Mouse (Mus musculus): ENCODE data around the gene Cog7. TPM values are rescaled to one million over a fixed set of nuclear protein-coding genes. Genes with fewer than 3 reads are reported as not detected.

Gene Cog7
- polyA plus RNA-seq, 1 experiment from 2014 or later = 16.0 TPM

GRCm38 (mm10) chr7:121995961-121996360 is 14.4 kb upstream of the Cog7 start:
- no peak for ATAC-seq (replicated peaks; ENCODE audit: insufficient number of reproducible peaks, insufficient read depth, low FRiP score, low read depth)
- Histone ChIP-seq H3K27me3 (no peaks in the 10 kb centered on the region), H3K36me3 (peaks cover 93% of the 10 kb centered on the region), H3K9me3 (replicated peaks) (no peaks in the 10 kb centered on the region), H3K27ac (no peak overlapping the region), H3K4me2 (no peak overlapping the region), H3K9ac (no peak overlapping the region), H3K4me1 (replicated peaks) (no peaks in the 10 kb centered on the region), H3K4me3 (no peak overlapping the region)
- WGBS = 84% methylated on average over 5 of the region's 5 CpGs

GRCm38 (mm10) chr7:121975031-121975430 is 6.5 kb downstream of the Cog7 start:
- H3K27ac ChIP-seq = no peak overlapping the region
- ATAC-seq (replicated peaks; ENCODE audit: insufficient number of reproducible peaks, insufficient read depth, low FRiP score, low read depth) = no peak
- no peaks in the 10 kb centered on the region for H3K27me3 ChIP-seq
- peaks cover 7% of the 10 kb centered on the region for H3K36me3 ChIP-seq
- no peaks in the 10 kb centered on the region for H3K9me3 ChIP-seq (replicated peaks)
- H3K4me2 ChIP-seq = no peak overlapping the region
- no peak overlapping the region for H3K4me3 ChIP-seq
- WGBS = 60% methylated on average over 4 of the region's 4 CpGs
- H3K9ac ChIP-seq = no peak overlapping the region
- no peaks in the 10 kb centered on the region for H3K4me1 ChIP-seq (replicated peaks)

- Histone ChIP-seq H3K27me3 (no peaks in the 10 kb centered on the region), H3K4me3 (no peak overlapping the region), H3K9me3 (replicated peaks) (no peaks in the 10 kb centered on the region), H3K27ac (no peak overlapping the region), H3K9ac (no peak overlapping the region), H3K36me3 (peaks cover 8% of the 10 kb centered on the region; the same call in 1 of the 2 replicates), H3K4me2 (no peak overlapping the region), H3K4me1 (replicated peaks) (no peaks in the 10 kb centered on the region)
- ATAC-seq (replicated peaks; ENCODE audit: insufficient number of reproducible peaks, insufficient read depth, low FRiP score, low read depth) = no peak
- WGBS = 85% methylated on average over 3 of the region's 3 CpGs
Measured at GRCm38 (mm10) chr7:121971698-121972097, 9.8 kb downstream of the Cog7 start.

- Histone ChIP-seq H3K27ac (no peak overlapping the region), H3K4me1 (replicated peaks) (no peaks in the 10 kb centered on the region), H3K9ac (no peak overlapping the region), H3K27me3 (no peaks in the 10 kb centered on the region), H3K36me3 (peaks cover 8% of the 10 kb centered on the region; the same call in 1 of the 2 replicates), H3K9me3 (replicated peaks) (no peaks in the 10 kb centered on the region), H3K4me3 (no peak overlapping the region), H3K4me2 (no peak overlapping the region)
- no peak for ATAC-seq (replicated peaks; ENCODE audit: insufficient number of reproducible peaks, insufficient read depth, low FRiP score, low read depth)
- WGBS = 75% methylated on average over 9 of the region's 9 CpGs
Measured at GRCm38 (mm10) chr7:121970250-121970649, 11.3 kb downstream of the Cog7 start.

GRCm38 (mm10) chr7:121968816-121969215 is 12.7 kb downstream of the Cog7 start:
- Histone ChIP-seq H3K4me3 (no peak overlapping the region), H3K9me3 (replicated peaks) (no peaks in the 10 kb centered on the region), H3K27me3 (no peaks in the 10 kb centered on the region), H3K36me3 (peaks cover 11% of the 10 kb centered on the region; the same call in 1 of the 2 replicates), H3K4me2 (no peak overlapping the region), H3K4me1 (replicated peaks) (no peaks in the 10 kb centered on the region), H3K27ac (no peak overlapping the region), H3K9ac (no peak overlapping the region)
- WGBS = 77% methylated on average over 9 of the region's 9 CpGs
- no peak for ATAC-seq (replicated peaks; ENCODE audit: insufficient number of reproducible peaks, insufficient read depth, low FRiP score, low read depth)

- no peak for ATAC-seq (replicated peaks; ENCODE audit: insufficient number of reproducible peaks, insufficient read depth, low FRiP score, low read depth)
- Histone ChIP-seq H3K27ac (no peak overlapping the region), H3K9me3 (replicated peaks) (no peaks in the 10 kb centered on the region), H3K27me3 (no peaks in the 10 kb centered on the region), H3K4me3 (no peak overlapping the region), H3K4me2 (no peak overlapping the region), H3K36me3 (peaks cover 14% of the 10 kb centered on the region; the same call in 1 of the 2 replicates), H3K9ac (no peak overlapping the region), H3K4me1 (replicated peaks) (no peaks in the 10 kb centered on the region)
- 33% methylated on average over 8 of the region's 8 CpGs for WGBS
Measured at GRCm38 (mm10) chr7:121968242-121968641, 13.3 kb downstream of the Cog7 start.

- WGBS = 82% methylated on average over 7 of the region's 7 CpGs
- H3K36me3 ChIP-seq = peaks cover 30% of the 10 kb centered on the region
- H3K27ac ChIP-seq = no peak overlapping the region
- no peak overlapping the region for H3K4me3 ChIP-seq
- H3K9me3 ChIP-seq (replicated peaks) = no peaks in the 10 kb centered on the region
- H3K27me3 ChIP-seq = no peaks in the 10 kb centered on the region
- H3K4me2 ChIP-seq = no peak overlapping the region
- ATAC-seq (replicated peaks; ENCODE audit: insufficient number of reproducible peaks, insufficient read depth, low FRiP score, low read depth) = no peak
- H3K9ac ChIP-seq = no peak overlapping the region
- no peaks in the 10 kb centered on the region for H3K4me1 ChIP-seq (replicated peaks)
Measured at GRCm38 (mm10) chr7:121966169-121966568, 15.3 kb downstream of the Cog7 start.

GRCm38 (mm10) chr7:121963883-121964398 is 17.6 kb downstream of the Cog7 start:
- Histone ChIP-seq H3K4me3 (no peak overlapping the region), H3K27me3 (no peaks in the 10 kb centered on the region), H3K27ac (no peak overlapping the region), H3K9me3 (replicated peaks) (no peaks in the 10 kb centered on the region), H3K4me2 (no peak overlapping the region), H3K36me3 (peaks cover 28% of the 10 kb centered on the region), H3K9ac (no peak overlapping the region), H3K4me1 (replicated peaks) (no peaks in the 10 kb centered on the region)
- ATAC-seq (replicated peaks; ENCODE audit: insufficient number of reproducible peaks, insufficient read depth, low FRiP score, low read depth) = no peak
- 60% methylated on average over 6 of the region's 6 CpGs for WGBS

- H3K9ac ChIP-seq = no peak overlapping the region
- ATAC-seq (replicated peaks; ENCODE audit: insufficient number of reproducible peaks, insufficient read depth, low FRiP score, low read depth) = no peak
- no peaks in the 10 kb centered on the region for H3K4me1 ChIP-seq (replicated peaks)
- peaks cover 28% of the 10 kb centered on the region for H3K36me3 ChIP-seq
- H3K9me3 ChIP-seq (replicated peaks) = no peaks in the 10 kb centered on the region
- H3K4me3 ChIP-seq = no peak overlapping the region
- H3K27me3 ChIP-seq = no peaks in the 10 kb centered on the region
- no peak overlapping the region for H3K4me2 ChIP-seq
- H3K27ac ChIP-seq = no peak overlapping the region
- 62% methylated on average over 3 of the region's 3 CpGs for WGBS
Measured at GRCm38 (mm10) chr7:121962571-121962959, 18.9 kb downstream of the Cog7 start.

- no peak for ATAC-seq (replicated peaks; ENCODE audit: insufficient number of reproducible peaks, insufficient read depth, low FRiP score, low read depth)
- H3K36me3 ChIP-seq = peaks cover 28% of the 10 kb centered on the region
- no peak overlapping the region for H3K9ac ChIP-seq
- no peak overlapping the region for H3K27ac ChIP-seq
- 79% methylated on average over 7 of the region's 7 CpGs for WGBS
- no peaks in the 10 kb centered on the region for H3K27me3 ChIP-seq
- no peaks in the 10 kb centered on the region for H3K9me3 ChIP-seq (replicated peaks)
- H3K4me3 ChIP-seq = no peak overlapping the region
- no peaks in the 10 kb centered on the region for H3K4me1 ChIP-seq (replicated peaks)
- no peak overlapping the region for H3K4me2 ChIP-seq
Measured at GRCm38 (mm10) chr7:121961913-121962570, 19.5 kb downstream of the Cog7 start.

GRCm38 (mm10) chr7:121955802-121956201 is 25.7 kb downstream of the Cog7 start:
- no peaks in the 10 kb centered on the region for H3K9me3 ChIP-seq (replicated peaks)
- H3K4me1 ChIP-seq (replicated peaks) = no peaks in the 10 kb centered on the region
- H3K27ac ChIP-seq = no peak overlapping the region
- no peak overlapping the region for H3K9ac ChIP-seq
- H3K36me3 ChIP-seq = peaks cover 15% of the 10 kb centered on the region; the same call in 1 of the 2 replicates
- no peak overlapping the region for H3K4me3 ChIP-seq
- no peaks in the 10 kb centered on the region for H3K27me3 ChIP-seq
- no peak overlapping the region for H3K4me2 ChIP-seq
- 81% methylated on average over 12 of the region's 12 CpGs for WGBS
- no peak for ATAC-seq (replicated peaks; ENCODE audit: insufficient number of reproducible peaks, insufficient read depth, low FRiP score, low read depth)
